Mouse (Mus musculus) granulocyte monocyte progenitor cell, adult 5-6 weeks (primary cell): ENCODE data around the gene Cables2. TPM values are rescaled to one million over a fixed set of nuclear protein-coding genes. Genes with fewer than 3 reads are reported as not detected.

ENCODE experiments used
- ATAC-seq: replicated peaks from 2 replicates; pipeline ENCODE4 v1.8.0; 2016; ENCODE audit warnings: mild to moderate bottlenecking, moderate TSS enrichment, inconsistent platforms; ENCODE audit not compliant: poor library complexity, severe bottlenecking
- total RNA-seq, 2 experiments: library from RNA; stranded (forward) in 1 of 2; stranded (reverse) in 1 of 2; fragments of 200-712, 200-1000 nt in 1 of 2; fragments of >200 nt in 1 of 2; fragmentation: Nextera tagmentation in 1 of 2; gene quantifications; 2 replicates each; pipeline ENCODE4 v1.2.3; 2014 to 2017

The Cables2 gene
- total RNA-seq, 2 experiments from 2014 or later = 15.0 to 25.8 TPM

GRCm38 (mm10) chr2:180256296-180257000 is 16.8 kb downstream of the Cables2 start:
- peak; percentile 50 for ATAC-seq

- ATAC-seq = 0 out of 2 replicates have a peak, but pooled peaks have one; percentile 6
Observed at GRCm38 (mm10) chr2:180255701-180256100, 17.6 kb downstream of the Cables2 start.

GRCm38 (mm10) chr2:180254436-180255209 is 18.7 kb downstream of the Cables2 start:
- ATAC-seq = no peak

- ATAC-seq = no peak
Observed at GRCm38 (mm10) chr2:180251838-180252237, 21.5 kb downstream of the Cables2 start.

- ATAC-seq = peak; percentile 95
Observed at GRCm38 (mm10) chr2:180250930-180251611, 22.2 kb downstream of the Cables2 start.

- no peak for ATAC-seq
Observed at GRCm38 (mm10) chr2:180248947-180249660, 24.2 kb downstream of the Cables2 start.

- ATAC-seq = no peak
Observed at GRCm38 (mm10) chr2:180247916-180248315, 25.4 kb downstream of the Cables2 start.

GRCm38 (mm10) chr2:180243108-180243507 is 30.2 kb downstream of the Cables2 start:
- ATAC-seq = no peak

GRCm38 (mm10) chr2:180238591-180238990 is 34.7 kb downstream of the Cables2 start:
- no peak for ATAC-seq

- ATAC-seq = no peak
Observed at GRCm38 (mm10) chr2:180237601-180238345, 35.5 kb downstream of the Cables2 start.

- ATAC-seq = no peak
Observed at GRCm38 (mm10) chr2:180236930-180237329, 36.4 kb downstream of the Cables2 start.

GRCm38 (mm10) chr2:180236500-180236899 is 36.8 kb downstream of the Cables2 start:
- no peak for ATAC-seq

- no peak for ATAC-seq
Observed at GRCm38 (mm10) chr2:180235788-180236187, 37.5 kb downstream of the Cables2 start.

- no peak for ATAC-seq
Observed at GRCm38 (mm10) chr2:180234980-180235379, 38.3 kb downstream of the Cables2 start.

- no peak for ATAC-seq
Observed at GRCm38 (mm10) chr2:180234353-180234752, 38.9 kb downstream of the Cables2 start.

GRCm38 (mm10) chr2:180233101-180233904 is 40.0 kb downstream of the Cables2 start:
- ATAC-seq = no peak; the same call in 1 of the 2 replicates

GRCm38 (mm10) chr2:180230482-180230881 is 42.8 kb downstream of the Cables2 start:
- no peak for ATAC-seq

GRCm38 (mm10) chr2:180229129-180229528 is 44.2 kb downstream of the Cables2 start:
- no peak for ATAC-seq

- no peak for ATAC-seq
Observed at GRCm38 (mm10) chr2:180228592-180228991, 44.7 kb downstream of the Cables2 start.
